Mouse (Mus musculus) hindbrain, embryonic 11.5 days (tissue): ENCODE data around the gene Tmprss4. TPM values are rescaled to one million over a fixed set of nuclear protein-coding genes. Genes with fewer than 3 reads are reported as not detected.
A peak's percentile ranks its signal among the peaks of the same experiment; 100 is the strongest.

Experiments used
- ATAC-seq: fragments of 200-750 bp; cut with Nextera tagmentation; 2 replicates; pipeline ENCODE4 v1.8.0; 2017; ENCODE audit warnings: mild to moderate bottlenecking, moderate TSS enrichment, moderate library complexity; ENCODE audit not compliant: low FRiP score
- DNase-seq: peaks from one replicate; pipeline ENCODE4 v3.0.0-alpha.2; 2015; ENCODE audit warnings: low spot score
- H3K27ac ChIP-seq: fragments of 300-500 bp; sonication (generic); 2 replicates; pipeline ENCODE4 v1.5.1; 2014; ENCODE audit warnings: mild to moderate bottlenecking, low read depth, low read length
- H3K27me3 ChIP-seq: fragments of 300-500 bp; sonication (generic); 2 replicates; pipeline ENCODE4 v1.6.1; 2014; ENCODE audit warnings: mild to moderate bottlenecking, low read length, moderate library complexity, mixed read lengths; ENCODE audit not compliant: control insufficient read depth, insufficient read depth
- H3K36me3 ChIP-seq: fragments of 300-500 bp; sonication (generic); 2 replicates; pipeline ENCODE4 v1.6.1; 2014; ENCODE audit warnings: mild to moderate bottlenecking, low read length, moderate library complexity, mixed read lengths; ENCODE audit not compliant: control insufficient read depth, insufficient read depth
- H3K4me1 ChIP-seq: fragments of 300-500 bp; sonication (generic); replicated peaks from 2 replicates; pipeline ENCODE4 v1.6.1; 2014; ENCODE audit warnings: low read length, mixed read lengths; ENCODE audit not compliant: control insufficient read depth, insufficient read depth
- H3K4me2 ChIP-seq: fragments of 300-500 bp; sonication (generic); replicated peaks from 2 replicates; pipeline ENCODE4 v1.6.1; 2014; ENCODE audit warnings: mild to moderate bottlenecking, low read depth, low read length
- H3K4me3 ChIP-seq: fragments of 300-500 bp; sonication (generic); 2 replicates; pipeline ENCODE4 v1.5.1; 2014; ENCODE audit warnings: low read depth, low read length
- H3K9ac ChIP-seq: fragments of 300-500 bp; sonication (generic); 2 replicates; pipeline ENCODE4 v1.6.1; 2014; ENCODE audit warnings: low read depth, low read length
- H3K9me3 ChIP-seq: fragments of 300-500 bp; sonication (generic); 2 replicates; pipeline ENCODE4 v1.6.1; 2016; ENCODE audit warnings: low read length; ENCODE audit not compliant: control insufficient read depth
- WGBS: fragments of 180-500 bp; shearing (Covaris S2); extraction: QIAGEN DNeasy Blood & Tissue Kit; methylation state at CpG from one replicate; pipeline ENCODE4 v1.1.7; 2014; 5-methylcytosine and 5-hydroxymethylcytosine counted together
- polyA plus RNA-seq: library from polyadenylated mRNA; unstranded; fragments of >200 nt; fragmentation: Nextera tagmentation; extraction: Ambion mirVana; gene quantifications from 2 replicates; pipeline ENCODE4 v1.2.1, GENCODE M21; 2014

Tmprss4 gene
- polyA plus RNA-seq, 1 experiment from 2014 or later = not detected

- Histone ChIP-seq H3K27ac (no peak overlapping the region), H3K36me3 (no peaks in the 10 kb centered on the region), H3K4me3 (no peak overlapping the region), H3K27me3 (no peaks in the 10 kb centered on the region), H3K9ac (no peak overlapping the region), H3K4me2 (no peak overlapping the region), H3K4me1 (no peaks in the 10 kb centered on the region), H3K9me3 (no peaks in the 10 kb centered on the region)
- 78% methylated on average over 7 of the region's 7 CpGs for WGBS
- ATAC-seq (no peak), DNase-seq (no peak)
These were observed 50.5 kb downstream of the Tmprss4 start for GRCm38 (mm10) chr9:45153361-45153760.

GRCm38 (mm10) chr9:45150933-45151332, 53.0 kb downstream of the Tmprss4 start:
- 88% methylated on average over 1 of the region's 1 CpGs for WGBS
- Histone ChIP-seq H3K9ac (no peak overlapping the region), H3K4me2 (no peak overlapping the region), H3K27me3 (peaks cover 3% of the 10 kb centered on the region; the same call in 1 of the 2 replicates), H3K27ac (no peak overlapping the region), H3K4me3 (no peak overlapping the region), H3K9me3 (no peaks in the 10 kb centered on the region), H3K4me1 (no peaks in the 10 kb centered on the region), H3K36me3 (no peaks in the 10 kb centered on the region)
- DNase-seq = no peak
- ATAC-seq = no peak

- Histone ChIP-seq H3K36me3 (no peaks in the 10 kb centered on the region), H3K9ac (peak overlapping the region; percentile 20; the same call in 1 of the 2 replicates), H3K9me3 (no peaks in the 10 kb centered on the region), H3K4me1 (peaks cover 2% of the 10 kb centered on the region; the same call in 1 of the 2 replicates), H3K4me3 (peak overlapping the region; percentile 28), H3K27ac (no peak overlapping the region), H3K4me2 (peak overlapping the region; percentile 64), H3K27me3 (peaks cover 16% of the 10 kb centered on the region)
- 5% methylated on average over 5 of the region's 5 CpGs for WGBS
- no peak for ATAC-seq
- peak; percentile 86 for DNase-seq
These were observed 57.7 kb downstream of the Tmprss4 start for GRCm38 (mm10) chr9:45146267-45146597.

GRCm38 (mm10) chr9:45145533-45146266, 58.2 kb downstream of the Tmprss4 start:
- ATAC-seq (no peak), DNase-seq (no peak)
- no peaks in the 10 kb centered on the region for H3K36me3 ChIP-seq
- H3K27ac ChIP-seq = no peak overlapping the region
- peak overlapping the region; percentile 28 for H3K4me3 ChIP-seq
- peaks cover 16% of the 10 kb centered on the region for H3K27me3 ChIP-seq
- WGBS = 4% methylated on average over 27 of the region's 27 CpGs
- H3K4me1 ChIP-seq = peaks cover 2% of the 10 kb centered on the region; the same call in 1 of the 2 replicates
- no peaks in the 10 kb centered on the region for H3K9me3 ChIP-seq
- peak overlapping the region; percentile 64 for H3K4me2 ChIP-seq
- peak overlapping the region; percentile 20; the same call in 1 of the 2 replicates for H3K9ac ChIP-seq

- H3K27me3 ChIP-seq = peaks cover 46% of the 10 kb centered on the region
- H3K4me1 ChIP-seq = peaks cover 9% of the 10 kb centered on the region; the same call in 1 of the 2 replicates
- H3K9me3 ChIP-seq = no peaks in the 10 kb centered on the region
- ATAC-seq (no peak), DNase-seq (no peak)
- no peak overlapping the region for H3K9ac ChIP-seq
- 54% methylated on average over 3 of the region's 3 CpGs for WGBS
- H3K27ac ChIP-seq = no peak overlapping the region
- H3K36me3 ChIP-seq = no peaks in the 10 kb centered on the region
- H3K4me2 ChIP-seq = no peak overlapping the region
- H3K4me3 ChIP-seq = no peak overlapping the region
These were observed 61.2 kb downstream of the Tmprss4 start for GRCm38 (mm10) chr9:45142686-45143085.

GRCm38 (mm10) chr9:45140945-45141344, 62.9 kb downstream of the Tmprss4 start:
- WGBS = 57% methylated on average over 7 of the region's 7 CpGs
- Histone ChIP-seq H3K4me1 (peaks cover 11% of the 10 kb centered on the region; the same call in 1 of the 2 replicates), H3K9ac (no peak overlapping the region), H3K9me3 (no peaks in the 10 kb centered on the region), H3K4me2 (no peak overlapping the region), H3K36me3 (no peaks in the 10 kb centered on the region), H3K4me3 (no peak overlapping the region), H3K27me3 (peaks cover 55% of the 10 kb centered on the region), H3K27ac (no peak overlapping the region)
- DNase-seq = no peak
- ATAC-seq = no peak

GRCm38 (mm10) chr9:45139082-45139481, 64.8 kb downstream of the Tmprss4 start:
- Histone ChIP-seq H3K9ac (no peak overlapping the region), H3K4me3 (peak overlapping the region; percentile 46), H3K4me1 (0 out of 2 replicates have a peak, but pooled peaks cover 9% of the 10 kb centered on the region), H3K27ac (no peak overlapping the region), H3K9me3 (no peaks in the 10 kb centered on the region), H3K27me3 (peaks cover 57% of the 10 kb centered on the region), H3K36me3 (no peaks in the 10 kb centered on the region), H3K4me2 (peak overlapping the region; percentile 91)
- 6% methylated on average over 7 of the region's 7 CpGs for WGBS
- ATAC-seq = no peak
- DNase-seq = no peak

- under 1% methylated on average over 71 of the region's 76 CpGs for WGBS
- peak within 1 kb of the TSS; percentile 91 for H3K4me2 ChIP-seq
- H3K27ac ChIP-seq = no peak within 1 kb of the TSS
- DNase-seq (peak; percentile 68), ATAC-seq (peak; percentile 38; the same call in 1 of the 2 replicates)
- peaks cover 57% of the 10 kb centered on the region for H3K27me3 ChIP-seq
- no peaks in the 10 kb centered on the region for H3K36me3 ChIP-seq
- peak within 1 kb of the TSS; percentile 46 for H3K4me3 ChIP-seq
- H3K4me1 ChIP-seq = 0 out of 2 replicates have a peak, but pooled peaks cover 9% of the 10 kb centered on the region
- peak within 1 kb of the TSS; percentile 37 for H3K9ac ChIP-seq
- H3K9me3 ChIP-seq = no peaks in the 10 kb centered on the region
These were observed 65.5 kb downstream of the Tmprss4 start, which contains the start of gene Scn4b for GRCm38 (mm10) chr9:45138191-45139032. Scn4b (plus strand) TSS chr9:45138395.
